Mouse (Mus musculus): ENCODE measurements around the gene Dcaf7.

DNA sequence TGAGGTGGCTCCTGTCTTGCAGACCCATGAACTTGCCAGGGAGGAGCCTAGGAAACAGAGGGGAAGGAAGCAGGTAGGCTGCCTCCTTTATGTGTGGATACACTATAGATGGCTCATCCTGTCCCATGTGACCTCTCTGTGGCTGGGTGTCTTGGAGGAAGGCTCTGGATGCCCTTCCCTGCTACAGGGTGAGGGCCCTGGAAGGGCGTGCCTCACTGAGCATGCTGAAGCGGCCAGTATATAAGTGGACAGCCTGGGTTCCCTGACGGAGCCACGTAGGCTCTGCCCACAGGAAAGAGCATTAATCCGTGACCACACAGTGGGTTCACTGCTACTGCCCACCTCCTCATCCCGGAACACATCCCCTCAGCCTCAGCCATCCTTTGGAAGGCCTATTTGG is 47.2 kb upstream of the Dcaf7 start:
- TF ChIP-seq CTCF (IDR thresholded peaks at IDR 0.05; ENCODE audit: control insufficient read depth, insufficient read depth, insufficient replicate concordance, low read depth, low read length) (no peak), POLR2A (IDR thresholded peaks at IDR 0.05; ENCODE audit: control insufficient read depth, low read depth, low read length) (no peak)

All from testis, adult 2 months (tissue).